Mouse (Mus musculus) kidney, adult 2 months (tissue): ENCODE measurements around the gene Tmem108.

Experiments used
- CTCF ChIP-seq: fragments of 200-500 bp; conservative IDR thresholded peaks from 2 replicates; pipeline ENCODE4 v1.5.1; 2011; ENCODE audit warnings: low read depth, mild to moderate bottlenecking, control low read depth, low read length, moderate library complexity, mixed read lengths; ENCODE audit not compliant: insufficient read depth, insufficient read length
- POLR2A ChIP-seq: fragments of 200-500 bp; IDR thresholded peaks from one replicate; pipeline ENCODE4 v1.6.1; 2011; ENCODE audit warnings: low read depth, low read length, control low read depth

- no peak for TF ChIP-seq CTCF
- no peak for TF ChIP-seq POLR2A
Observed at GRCm38 (mm10) chr9:103599908-103600307, 161.7 kb downstream of the Tmem108 start.
